Mouse (Mus musculus): ENCODE results near the gene S100a3. TPM values are rescaled to one million over a fixed set of nuclear protein-coding genes. Genes with fewer than 3 reads are reported as not detected.

Gene S100a3
- total RNA-seq, 1 experiment from 2014 or later, result 2.3 TPM

DNA sequence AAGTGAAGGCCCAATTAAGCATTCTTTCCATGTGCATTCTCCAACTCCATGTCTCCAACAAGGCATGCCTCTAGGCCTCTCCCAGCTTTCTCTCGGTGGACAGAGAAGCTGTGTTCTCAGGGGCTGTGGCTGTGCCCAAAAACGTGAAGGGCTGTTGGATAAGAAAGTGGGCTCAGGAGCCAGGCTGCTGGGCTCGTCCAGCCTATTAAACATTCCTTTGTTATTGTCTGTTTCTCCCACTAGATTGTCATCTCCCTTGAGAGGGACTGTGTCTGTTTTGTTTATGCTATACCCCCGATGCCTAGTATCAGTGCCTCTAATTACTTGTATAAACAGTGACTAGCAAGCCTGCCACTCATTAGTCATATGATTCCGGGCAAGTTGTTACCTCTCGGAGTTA lies 37.4 kb downstream of the S100a3 start:
- ATAC-seq (ENCODE audit: extremely low read depth, insufficient number of reproducible peaks, low FRiP score, poor library complexity, severe bottlenecking), result no peak

DNA sequence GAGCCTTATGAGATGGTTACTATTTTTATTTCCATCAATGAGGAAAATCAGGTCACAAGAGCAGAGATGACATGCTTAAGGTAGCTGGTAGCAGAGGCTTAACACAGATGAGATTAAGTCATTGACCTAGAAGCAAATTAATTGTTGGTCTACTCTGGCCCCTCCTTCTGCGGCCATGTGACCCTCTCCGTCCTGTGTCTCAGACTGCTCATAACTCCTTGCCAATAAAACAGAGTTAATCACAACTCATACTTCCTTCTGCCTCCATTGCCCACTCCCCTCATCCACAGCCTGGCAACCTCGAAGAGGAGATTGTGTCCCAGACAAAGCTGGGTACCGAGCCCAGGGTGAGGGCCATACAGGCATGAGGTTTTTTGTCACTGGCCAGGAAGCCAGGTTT lies 37.8 kb downstream of the S100a3 start:
- no peak for ATAC-seq (ENCODE audit: extremely low read depth, insufficient number of reproducible peaks, low FRiP score, poor library complexity, severe bottlenecking)

DNA sequence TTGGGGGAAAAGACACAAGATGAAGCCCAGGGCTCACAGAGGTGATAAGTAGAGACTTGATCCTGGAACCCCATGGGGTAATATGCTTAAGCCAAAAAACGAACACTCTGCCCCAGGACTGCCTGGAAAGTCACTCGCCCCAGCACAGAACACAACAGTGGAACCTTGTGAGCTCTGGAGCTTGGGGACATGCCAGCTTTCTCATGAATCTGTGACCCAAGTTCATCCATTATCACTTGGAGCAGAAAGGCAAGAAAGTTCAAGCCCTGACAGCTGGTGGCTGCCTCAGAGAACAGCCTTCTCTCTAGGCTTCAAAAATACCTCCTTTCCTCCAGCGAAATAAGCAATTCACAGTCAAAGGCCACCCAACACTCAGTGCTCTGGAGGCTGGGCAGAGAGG lies 39.0 kb downstream of the S100a3 start:
- ATAC-seq (ENCODE audit: extremely low read depth, insufficient number of reproducible peaks, low FRiP score, poor library complexity, severe bottlenecking), result no peak

DNA sequence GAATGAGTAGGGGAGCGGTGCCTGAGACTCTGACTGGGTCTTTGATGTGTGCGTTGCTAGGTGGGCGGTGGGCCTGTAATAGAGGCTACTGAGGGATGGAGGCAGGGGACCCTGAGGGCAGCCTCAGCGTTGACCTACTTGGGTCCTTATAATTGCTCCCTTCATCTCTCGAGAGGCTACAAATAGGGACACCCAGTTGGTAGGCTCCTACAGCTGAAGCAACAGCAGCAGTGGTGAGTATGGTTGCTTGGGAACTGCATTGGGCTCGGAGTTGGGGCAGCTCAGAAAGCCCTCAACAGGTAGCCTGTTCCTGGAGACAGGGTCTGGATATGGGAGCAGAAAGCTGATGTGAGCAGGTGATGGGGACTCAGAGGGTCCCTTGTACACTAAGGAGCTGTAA lies 39.7 kb downstream of the S100a3 start:
- no peak for ATAC-seq (ENCODE audit: extremely low read depth, insufficient number of reproducible peaks, low FRiP score, poor library complexity, severe bottlenecking)

DNA sequence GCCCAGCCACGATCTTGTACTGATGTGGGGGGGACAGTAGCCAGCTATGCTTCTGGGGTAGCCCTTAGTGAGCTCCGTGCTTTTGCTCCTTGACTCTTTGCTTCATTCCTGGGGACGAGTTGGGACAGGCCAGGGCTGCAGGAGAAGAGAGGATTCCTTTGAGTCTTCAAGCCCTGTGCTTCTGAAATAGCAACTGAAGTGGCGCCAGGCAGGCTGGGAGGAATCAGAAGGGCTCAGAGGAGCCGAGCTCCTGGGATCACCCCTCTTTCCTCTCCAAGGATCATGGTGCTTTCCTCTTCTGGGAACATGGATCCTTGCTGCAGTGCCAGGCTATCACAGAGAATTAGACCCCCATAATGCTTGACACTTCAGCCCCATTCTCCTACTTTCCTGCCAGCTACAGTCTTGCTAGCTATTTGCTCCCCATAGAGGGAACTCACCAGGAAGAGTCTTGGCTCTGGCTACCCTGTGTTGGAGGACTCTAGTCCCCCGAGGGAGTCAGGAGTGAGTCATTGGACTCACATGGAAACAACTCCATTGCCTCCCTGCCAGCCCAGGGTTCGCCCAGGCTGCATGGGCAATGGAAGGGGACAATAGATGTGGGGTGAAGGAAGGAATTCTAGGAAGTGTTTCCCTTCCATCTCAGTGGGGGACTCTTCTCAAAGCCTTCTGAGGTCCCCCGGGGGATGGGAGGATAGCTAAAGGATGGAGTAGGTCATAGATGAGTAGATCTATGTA lies 40.2 kb downstream of the S100a3 start:
- no peak for ATAC-seq (ENCODE audit: extremely low read depth, insufficient number of reproducible peaks, low FRiP score, poor library complexity, severe bottlenecking)

DNA sequence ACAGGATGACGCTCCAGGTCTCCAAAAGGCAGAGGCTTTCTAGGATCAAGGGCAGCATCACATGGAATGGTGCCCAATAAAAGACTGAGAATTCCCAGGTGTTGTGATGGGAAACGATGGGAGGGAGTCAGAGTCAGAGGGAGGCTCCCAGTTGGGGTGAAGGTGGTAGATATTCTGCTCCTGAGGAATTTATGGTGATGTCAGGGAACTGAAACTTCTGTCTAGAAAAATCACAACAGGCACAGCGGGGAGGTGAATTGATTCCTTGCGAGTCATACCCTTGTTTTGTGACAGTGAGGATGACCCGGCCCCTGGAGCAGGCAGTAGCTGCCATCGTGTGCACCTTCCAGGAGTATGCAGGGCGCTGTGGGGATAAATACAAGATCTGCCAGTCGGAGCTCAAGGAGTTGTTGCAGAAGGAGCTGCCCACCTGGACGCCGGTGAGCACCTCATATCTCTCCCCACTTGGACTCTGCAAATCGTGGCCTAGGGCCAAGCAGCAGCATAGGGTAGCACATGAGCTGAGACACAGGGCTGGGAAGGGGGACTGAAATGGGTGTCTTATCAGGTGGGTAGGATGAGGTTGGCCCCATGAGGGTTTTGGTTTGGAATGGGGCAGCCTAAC lies 41.2 kb downstream of the S100a3 start, which contains the start of gene Gm42674:
Gene Gm42674 (plus strand): TSS at position 419 of the 625 bp plus-strand sequence.
- no peak for ATAC-seq (ENCODE audit: extremely low read depth, insufficient number of reproducible peaks, low FRiP score, poor library complexity, severe bottlenecking)

DNA sequence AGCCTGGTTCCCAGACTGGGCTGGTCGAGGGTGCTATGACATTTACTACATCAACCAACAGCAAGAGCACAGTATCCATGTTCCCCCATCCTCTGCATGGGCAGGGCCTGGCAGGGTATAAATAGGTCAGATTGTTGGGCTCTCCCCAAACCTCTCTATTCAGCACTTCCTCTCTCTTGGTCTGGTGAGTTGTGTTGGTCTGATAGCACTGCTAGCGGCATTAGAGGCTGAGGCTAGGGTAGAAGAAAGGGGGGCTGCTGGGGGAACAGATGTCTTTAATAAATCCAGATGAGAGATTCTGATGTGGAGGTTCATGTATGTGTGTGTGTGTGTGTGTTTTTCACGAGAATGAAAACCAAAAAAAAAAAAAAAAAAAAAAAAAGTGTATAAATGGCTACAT lies 43.2 kb downstream of the S100a3 start, which contains the start of gene S100a4:
Gene S100a4 (plus strand): TSS at position 149 of the 400 bp plus-strand sequence.
- peak; percentile 47; the same call in 1 of the 2 replicates for ATAC-seq (ENCODE audit: extremely low read depth, insufficient number of reproducible peaks, low FRiP score, poor library complexity, severe bottlenecking)

DNA sequence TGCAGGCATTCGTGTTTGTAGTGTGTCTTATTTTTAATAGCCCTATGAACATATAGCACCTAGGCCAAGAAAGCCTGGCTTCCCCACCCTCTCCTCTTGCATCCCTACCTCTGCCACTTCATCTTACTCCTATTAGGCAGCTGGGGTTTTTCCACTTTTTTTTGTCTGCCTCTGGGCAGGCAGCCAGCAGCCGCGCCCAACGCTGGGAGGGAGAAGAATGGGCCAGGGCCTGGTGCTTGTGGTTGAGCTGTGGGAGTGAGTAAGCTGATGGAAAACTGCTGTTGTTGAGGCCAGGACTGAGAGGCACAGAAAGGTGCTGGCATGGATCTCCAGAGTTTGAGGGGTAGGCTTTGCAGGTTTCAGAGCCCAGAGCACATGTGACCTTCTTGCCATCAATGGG lies 44.0 kb downstream of the S100a3 start:
- no peak for ATAC-seq (ENCODE audit: extremely low read depth, insufficient number of reproducible peaks, low FRiP score, poor library complexity, severe bottlenecking)

DNA sequence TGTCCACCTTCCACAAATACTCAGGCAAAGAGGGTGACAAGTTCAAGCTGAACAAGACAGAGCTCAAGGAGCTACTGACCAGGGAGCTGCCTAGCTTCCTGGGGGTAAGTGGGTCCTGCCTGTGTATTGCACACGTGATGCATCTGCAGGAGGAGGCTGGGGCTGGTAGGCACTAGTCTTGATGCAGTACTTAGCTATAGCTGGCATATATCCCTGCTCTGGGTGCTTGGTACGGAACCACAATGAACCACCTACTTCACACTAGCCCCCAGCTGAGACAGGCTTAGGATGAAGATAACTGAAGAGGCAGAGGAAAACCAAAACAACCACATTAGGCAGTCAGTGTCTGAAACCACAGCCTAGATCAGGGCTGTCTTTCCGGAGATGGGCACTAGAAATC lies 44.7 kb downstream of the S100a3 start:
- no peak for ATAC-seq (ENCODE audit: extremely low read depth, insufficient number of reproducible peaks, low FRiP score, poor library complexity, severe bottlenecking)

DNA sequence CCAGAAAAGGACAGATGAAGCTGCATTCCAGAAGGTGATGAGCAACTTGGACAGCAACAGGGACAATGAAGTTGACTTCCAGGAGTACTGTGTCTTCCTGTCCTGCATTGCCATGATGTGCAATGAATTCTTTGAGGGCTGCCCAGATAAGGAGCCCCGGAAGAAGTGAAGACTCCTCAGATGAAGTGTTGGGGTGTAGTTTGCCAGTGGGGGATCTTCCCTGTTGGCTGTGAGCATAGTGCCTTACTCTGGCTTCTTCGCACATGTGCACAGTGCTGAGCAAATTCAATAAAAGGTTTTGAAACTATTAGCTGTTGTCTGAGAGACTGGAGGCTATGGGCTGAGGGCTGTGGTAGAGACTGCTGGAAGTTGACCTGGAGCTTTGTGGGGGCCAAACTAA lies 45.4 kb downstream of the S100a3 start:
- no peak for ATAC-seq (ENCODE audit: extremely low read depth, insufficient number of reproducible peaks, low FRiP score, poor library complexity, severe bottlenecking)

DNA sequence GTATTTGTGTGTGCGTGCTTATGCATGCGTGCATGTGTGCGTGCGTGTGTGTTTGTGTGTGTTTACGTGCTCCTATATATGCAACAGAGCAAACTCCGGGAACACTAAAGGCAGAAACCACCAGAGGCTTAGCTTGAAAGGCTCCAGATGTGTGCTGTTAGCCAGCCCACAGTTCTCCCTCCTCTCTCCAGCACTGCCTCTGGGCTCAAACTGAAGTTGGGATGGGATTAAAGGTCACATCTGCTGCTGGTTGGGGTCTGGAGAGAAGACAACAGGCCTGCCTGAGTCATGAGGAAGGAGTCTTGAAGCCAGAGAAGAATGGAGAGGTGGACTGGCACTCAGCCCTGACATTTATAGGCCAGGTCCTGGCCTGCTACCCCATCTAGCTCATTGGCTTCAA lies 45.8 kb downstream of the S100a3 start:
- ATAC-seq (ENCODE audit: extremely low read depth, insufficient number of reproducible peaks, low FRiP score, poor library complexity, severe bottlenecking), result no peak

DNA sequence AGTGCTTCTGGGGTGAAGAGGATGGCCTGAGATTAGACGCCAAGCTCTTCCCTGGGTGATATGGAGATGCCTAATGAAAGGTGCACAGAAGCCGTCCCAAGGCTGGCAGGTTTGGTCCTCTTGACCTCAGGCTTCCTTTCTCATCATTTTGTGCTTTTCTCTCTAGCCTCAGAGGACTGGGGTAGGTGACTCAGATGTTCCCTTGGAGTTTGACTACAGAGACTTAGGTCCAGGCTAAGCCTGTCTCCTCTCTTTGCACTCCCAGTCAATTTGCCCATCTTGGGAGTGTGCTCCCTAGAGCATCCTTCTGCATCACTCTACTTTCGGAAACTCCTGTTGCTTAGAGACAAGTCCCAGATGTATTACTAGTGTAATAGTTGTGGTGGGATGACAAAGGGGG lies 47.0 kb downstream of the S100a3 start:
- ATAC-seq (ENCODE audit: extremely low read depth, insufficient number of reproducible peaks, low FRiP score, poor library complexity, severe bottlenecking), result no peak

DNA sequence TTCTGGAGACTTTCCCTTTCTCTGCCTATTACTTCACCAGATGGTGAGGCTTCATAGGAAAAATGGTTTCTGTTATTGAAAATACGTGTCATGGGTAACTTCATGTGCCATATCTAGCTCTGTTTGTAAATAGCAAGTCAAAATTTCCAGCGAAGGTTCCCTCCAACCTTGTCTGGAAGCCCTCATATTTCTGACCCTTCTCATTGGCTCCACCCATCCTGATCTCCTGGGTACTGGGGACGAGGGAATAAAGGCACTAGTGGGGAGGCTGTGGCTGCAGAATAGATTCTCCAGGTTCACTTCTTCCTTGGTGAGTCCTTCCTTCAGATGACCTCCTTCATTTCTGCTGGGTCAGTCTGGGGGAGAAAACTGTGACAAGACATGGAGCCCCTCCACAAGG lies 47.8 kb downstream of the S100a3 start, which contains the start of gene S100a5:
Gene S100a5 (plus strand): TSS at position 301 of the 400 bp plus-strand sequence.
- no peak for ATAC-seq (ENCODE audit: extremely low read depth, insufficient number of reproducible peaks, low FRiP score, poor library complexity, severe bottlenecking)

DNA sequence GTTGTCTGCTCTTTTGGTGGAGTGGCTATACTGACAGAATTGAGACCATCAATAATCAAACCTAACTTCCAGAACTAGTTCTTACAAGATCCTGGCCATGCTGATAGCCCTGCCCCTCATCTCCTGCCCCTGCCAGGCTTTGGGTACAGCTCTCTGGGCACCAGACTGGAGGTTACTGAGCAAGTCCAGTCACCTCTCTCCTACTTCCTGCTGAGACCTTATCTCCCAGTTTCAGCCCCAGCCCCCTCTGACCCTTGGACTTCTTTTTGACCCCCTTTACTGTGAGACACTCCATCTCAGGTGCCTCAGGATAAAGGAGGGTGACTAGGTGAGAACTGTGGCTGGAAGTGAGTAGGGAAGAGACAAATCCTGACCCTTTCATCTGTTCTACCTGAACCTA lies 48.7 kb downstream of the S100a3 start:
- ATAC-seq (ENCODE audit: extremely low read depth, insufficient number of reproducible peaks, low FRiP score, poor library complexity, severe bottlenecking), result no peak

DNA sequence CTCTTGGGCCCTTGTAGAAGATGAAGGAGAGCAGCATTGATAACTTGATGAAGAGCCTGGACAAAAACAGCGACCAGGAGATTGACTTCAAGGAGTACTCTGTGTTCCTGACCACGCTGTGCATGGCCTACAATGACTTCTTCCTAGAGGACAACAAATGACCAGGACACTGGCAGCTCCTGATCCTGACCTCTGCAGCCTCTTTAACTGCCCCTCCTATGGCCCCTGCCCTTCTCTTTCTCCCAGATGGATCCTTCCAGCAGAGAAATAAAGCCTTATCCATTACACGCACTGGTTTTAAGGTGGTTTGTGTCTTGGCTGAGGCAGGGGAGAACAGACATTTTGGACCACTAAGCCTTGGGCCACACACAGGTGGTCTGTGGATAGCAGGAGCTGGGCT lies 51.1 kb downstream of the S100a3 start:
- ATAC-seq (ENCODE audit: extremely low read depth, insufficient number of reproducible peaks, low FRiP score, poor library complexity, severe bottlenecking), result no peak

DNA sequence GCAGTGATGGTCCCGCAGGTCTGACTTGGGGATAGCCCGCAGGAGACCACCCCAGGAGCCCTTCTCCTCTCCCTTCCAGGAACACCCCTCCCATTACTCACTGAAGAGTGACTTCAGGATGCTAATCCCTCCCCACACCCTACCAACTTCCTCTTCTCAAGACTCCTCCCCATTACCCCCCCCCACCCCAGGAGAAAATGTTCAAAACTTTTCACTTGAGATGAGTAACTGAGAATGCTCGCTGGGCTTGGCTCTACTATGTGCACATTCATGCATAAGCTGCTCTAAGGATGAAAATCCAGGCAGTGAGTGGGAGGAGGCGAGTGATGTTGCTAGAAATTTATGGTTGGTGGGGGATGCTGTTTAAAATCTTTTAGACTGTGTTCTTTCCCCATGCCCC lies 51.7 kb downstream of the S100a3 start:
- ATAC-seq (ENCODE audit: extremely low read depth, insufficient number of reproducible peaks, low FRiP score, poor library complexity, severe bottlenecking), result peak; percentile 42

DNA sequence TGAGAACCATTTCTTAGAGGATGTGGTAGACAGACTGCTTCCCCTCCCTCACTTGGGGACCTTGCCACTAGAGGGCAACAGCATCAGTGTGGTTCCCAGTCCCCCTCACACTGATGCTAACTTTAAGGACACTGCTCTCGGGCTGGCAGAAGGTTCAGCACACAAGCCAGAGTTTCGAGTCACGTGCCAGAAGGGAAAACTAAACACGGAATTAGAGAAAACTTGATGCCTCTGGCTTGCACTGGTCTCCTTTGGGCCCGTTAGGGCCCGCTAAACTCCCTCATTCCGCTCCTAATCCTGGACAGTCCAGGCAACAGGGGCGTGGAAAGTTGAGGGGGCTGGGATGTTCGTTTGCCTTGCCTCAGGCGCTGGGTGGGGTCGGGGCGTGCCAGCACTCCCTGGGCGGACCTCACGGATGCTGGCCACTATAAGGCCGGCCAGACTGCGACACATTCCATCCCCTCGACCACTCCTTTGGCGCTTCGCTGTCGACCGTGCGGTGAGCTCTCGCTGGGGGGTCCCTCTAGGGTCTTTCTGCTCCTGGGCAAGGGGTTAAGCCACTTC lies 52.4 kb downstream of the S100a3 start, which contains the start of gene S100a6:
Gene S100a6 (plus strand): TSS at position 155 of the 564 bp plus-strand sequence.
- peak; percentile 78 for ATAC-seq (ENCODE audit: extremely low read depth, insufficient number of reproducible peaks, low FRiP score, poor library complexity, severe bottlenecking)

DNA sequence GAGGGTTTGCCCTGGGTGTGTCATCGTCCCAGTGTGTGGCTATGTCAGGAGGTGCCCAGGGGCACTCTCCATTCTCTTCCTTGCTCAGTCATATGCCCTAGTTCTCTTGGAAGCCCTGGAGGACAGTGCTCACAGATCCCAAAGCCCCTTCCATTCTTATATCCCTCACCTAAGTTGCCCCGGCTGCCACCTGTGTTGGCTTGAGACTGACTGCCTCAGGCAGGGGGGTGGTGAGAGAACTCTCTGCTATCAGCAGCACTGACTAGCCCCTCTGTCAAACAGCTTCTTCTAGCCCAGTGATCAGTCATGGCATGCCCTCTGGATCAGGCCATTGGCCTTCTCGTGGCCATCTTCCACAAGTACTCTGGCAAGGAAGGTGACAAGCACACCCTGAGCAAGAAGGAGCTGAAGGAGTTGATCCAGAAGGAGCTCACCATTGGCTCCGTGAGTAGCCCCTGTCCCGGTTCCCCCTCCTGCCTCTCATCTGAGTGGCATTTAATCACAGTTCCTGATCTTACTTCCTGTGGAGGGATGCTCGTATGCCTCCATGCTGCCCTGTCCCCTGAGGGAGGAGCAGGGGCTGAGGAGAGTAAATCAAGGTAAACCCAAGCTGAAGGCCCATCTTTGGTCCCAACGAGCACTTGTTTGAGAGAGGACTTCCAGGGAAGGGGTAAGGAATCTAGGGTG lies 53.2 kb downstream of the S100a3 start:
- ATAC-seq (ENCODE audit: extremely low read depth, insufficient number of reproducible peaks, low FRiP score, poor library complexity, severe bottlenecking), result no peak

DNA sequence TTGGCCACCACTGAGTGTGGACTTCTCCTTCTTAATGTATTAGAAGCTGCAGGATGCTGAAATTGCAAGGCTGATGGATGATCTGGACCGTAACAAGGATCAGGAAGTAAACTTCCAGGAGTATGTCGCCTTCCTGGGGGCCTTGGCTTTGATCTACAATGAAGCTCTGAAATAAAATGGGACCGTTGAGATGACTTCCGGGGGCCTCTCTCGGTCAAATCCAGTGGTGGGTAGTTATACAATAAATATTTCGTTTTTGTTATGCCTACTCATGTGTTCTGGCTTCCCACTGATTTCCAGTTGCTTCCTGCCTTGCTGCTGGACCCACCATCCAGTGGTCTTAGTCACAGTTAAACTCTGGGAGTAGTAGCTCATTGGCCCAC lies 53.8 kb downstream of the S100a3 start:
- ATAC-seq (ENCODE audit: extremely low read depth, insufficient number of reproducible peaks, low FRiP score, poor library complexity, severe bottlenecking), result no peak
